Mouse (Mus musculus) erythroblast, embryonic 14.5 days (primary cell): ENCODE data around the gene Zcchc9.

ENCODE experiments used
- GATA1 ChIP-seq: IDR thresholded peaks from 2 replicates; pipeline ENCODE4 v1.6.1; 2012; ENCODE audit warnings: low read length, inconsistent platforms, mixed read lengths
- TAL1 ChIP-seq: IDR thresholded peaks from 3 replicates; pipeline ENCODE4 v1.6.1; 2012; ENCODE audit warnings: low read length, inconsistent platforms, mixed read lengths

- TF ChIP-seq TAL1 (no peak), GATA1 (no peak)
These were observed 5.8 kb downstream of the Zcchc9 start for GRCm38 (mm10) chr13:91801726-91802125.
